Mouse (Mus musculus): ENCODE results near the gene Fam181b.
A peak's percentile ranks its signal among the peaks of the same experiment; 100 is the strongest.

Fam181b gene

DNA sequence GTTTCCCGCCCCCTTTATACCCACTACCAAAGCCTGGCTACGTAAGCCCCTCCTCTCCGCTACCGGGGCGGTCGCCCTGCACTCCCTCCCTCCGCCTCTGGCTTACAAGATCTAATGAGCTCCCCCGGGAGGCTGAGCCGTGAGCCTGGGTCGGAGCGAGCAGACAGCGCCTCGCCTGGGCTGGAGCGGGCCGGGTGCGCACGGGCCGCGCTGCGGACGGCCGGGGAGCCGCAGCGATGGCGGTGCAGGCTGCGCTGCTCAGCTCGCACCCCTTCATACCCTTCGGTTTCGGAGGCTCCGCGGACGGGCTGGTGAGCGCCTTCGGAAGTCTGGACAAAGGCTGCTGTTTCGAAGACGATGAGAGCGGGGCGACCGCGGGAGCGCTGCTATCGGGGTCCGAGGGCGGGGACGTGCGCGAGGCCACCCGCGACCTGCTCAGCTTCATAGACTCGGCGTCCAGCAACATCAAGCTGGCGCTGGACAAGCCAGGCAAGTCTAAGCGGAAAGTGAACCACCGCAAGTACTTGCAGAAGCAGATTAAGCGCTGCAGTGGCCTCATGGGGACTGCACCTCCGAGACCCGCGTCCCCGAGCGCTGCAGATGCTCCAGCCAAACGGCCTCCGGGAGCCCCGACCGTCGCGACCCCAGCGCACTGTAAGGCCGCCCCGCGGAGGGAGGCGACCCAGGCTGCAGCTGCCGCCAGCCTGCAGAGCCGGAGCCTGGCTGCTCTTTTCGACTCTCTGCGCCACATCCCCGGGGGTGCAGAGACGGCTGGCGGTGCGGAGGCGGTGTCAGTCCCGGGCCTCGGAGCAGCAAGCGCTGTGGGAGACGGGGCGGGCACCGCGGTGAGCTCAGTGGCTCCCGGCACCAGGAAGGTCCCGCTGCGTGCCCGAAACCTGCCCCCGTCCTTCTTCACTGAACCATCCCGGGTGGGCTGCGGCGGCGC, at the start of gene Fam181b:
Gene Fam181b, plus strand, starts transcription at position 81 of the 946 bp plus-strand sequence.
- DNase-seq = peak; percentile 29 to 37

DNA sequence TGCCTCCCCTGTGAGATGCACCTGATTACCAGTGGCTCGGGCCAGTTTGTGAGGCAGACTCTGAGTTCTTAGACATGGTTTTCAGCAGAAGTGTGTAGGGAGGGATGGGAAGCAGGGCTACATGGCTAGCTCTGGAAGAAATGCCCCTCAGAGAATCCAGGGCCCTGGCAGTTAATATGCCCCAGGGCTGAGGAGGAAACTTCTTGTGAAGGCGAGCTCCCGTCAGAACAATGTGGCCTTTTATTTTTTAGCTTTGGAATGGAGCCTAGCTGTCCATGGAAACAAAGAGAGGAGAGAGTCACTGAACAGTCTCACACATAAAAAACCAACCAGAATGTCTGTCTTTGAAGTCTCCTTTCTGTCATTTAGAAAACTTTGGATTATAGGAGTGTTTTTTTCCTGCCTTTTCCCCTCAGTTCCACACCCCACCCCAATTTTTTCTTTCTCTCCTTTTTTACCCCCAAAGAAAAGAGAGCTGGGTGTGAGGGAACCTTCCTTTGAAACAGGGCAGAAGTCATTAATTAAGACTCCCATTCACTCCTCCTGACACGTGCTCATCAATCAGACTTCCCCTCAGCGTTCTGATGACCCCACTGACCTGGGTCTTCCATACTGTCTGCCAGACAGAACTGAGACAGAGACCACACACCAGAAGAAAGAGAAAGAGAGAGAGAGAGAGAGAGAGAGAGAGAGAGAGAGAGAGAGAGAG, 41.7 kb upstream of the Fam181b start:
- DNase-seq = no peak

DNA sequence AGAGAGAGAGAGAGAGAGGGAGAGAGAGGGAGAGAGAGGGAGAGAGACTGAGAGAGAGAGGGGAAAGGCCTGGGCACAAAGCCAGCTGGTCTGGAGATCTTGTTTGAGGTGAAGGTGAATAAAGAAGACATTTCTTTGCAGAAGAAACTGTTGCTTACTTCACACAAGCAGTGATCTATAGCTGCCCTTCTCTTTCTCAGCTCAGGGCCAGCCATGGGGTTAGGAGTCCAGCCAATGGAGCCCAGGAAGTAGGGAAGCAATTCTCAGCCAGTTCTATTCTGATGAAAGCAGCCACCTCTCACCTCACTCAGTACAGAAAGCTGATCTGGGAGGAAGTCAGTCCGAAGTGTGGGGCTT, 41.2 kb upstream of the Fam181b start:
- no peak for DNase-seq

DNA sequence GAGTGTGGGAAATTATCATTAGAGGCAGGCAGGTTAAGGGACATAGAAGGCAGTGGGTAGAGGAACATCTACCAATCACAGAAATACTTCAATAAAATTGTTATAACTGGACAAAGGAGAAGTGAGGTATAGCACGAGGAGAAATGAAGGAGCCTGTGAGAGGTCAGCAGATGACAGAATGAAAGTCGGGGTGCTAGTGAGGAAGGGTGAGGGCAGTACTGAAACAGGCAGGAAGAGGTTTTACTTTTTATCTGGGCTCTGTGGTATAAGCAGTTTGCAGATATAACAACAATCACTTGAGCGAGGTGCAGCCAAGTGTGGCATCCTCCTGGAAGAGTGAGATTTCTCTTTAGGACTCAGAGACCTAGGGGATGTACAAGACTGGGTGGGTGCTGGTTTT, 40.1 kb upstream of the Fam181b start:
- no peak for DNase-seq

DNA sequence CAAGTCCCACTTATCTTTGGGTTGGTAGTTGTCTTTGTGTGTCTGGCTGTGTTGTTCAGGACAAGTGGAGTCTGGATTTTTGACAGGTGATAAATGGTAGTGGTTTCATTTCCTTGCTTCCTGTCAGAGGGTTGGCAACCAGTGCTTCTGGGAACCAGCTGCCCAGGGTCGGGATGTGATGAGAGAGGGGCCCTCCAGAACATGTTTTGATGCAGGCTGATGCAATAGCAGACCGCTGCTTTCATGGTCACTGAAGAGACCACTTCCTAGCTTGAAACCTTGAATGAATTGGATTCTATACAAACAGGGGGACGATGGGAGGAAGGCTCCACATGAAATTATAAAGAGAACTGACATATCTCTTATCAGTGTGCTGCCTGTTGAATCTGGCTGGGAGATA, 35.3 kb upstream of the Fam181b start:
- no peak for DNase-seq

DNA sequence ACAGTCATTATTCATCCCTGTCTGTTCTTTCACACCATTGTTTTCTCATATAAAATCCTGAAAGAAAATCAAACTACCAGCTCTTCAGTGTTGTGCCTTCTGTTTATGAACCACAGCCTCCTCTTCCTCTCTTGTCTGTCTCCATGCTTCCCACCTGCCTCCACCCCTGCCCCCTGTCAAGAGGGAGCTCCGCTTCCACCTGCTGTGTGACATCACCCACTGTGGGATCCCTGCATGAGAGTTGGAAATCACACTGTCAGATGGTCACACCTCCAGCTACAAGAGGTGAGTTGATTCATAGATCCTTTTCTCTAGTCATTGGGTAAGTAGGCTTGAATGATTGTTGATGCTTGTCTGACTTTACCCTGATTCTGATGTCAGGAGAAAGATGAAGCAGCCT, 34.9 kb upstream of the Fam181b start:
- no peak for DNase-seq

DNA sequence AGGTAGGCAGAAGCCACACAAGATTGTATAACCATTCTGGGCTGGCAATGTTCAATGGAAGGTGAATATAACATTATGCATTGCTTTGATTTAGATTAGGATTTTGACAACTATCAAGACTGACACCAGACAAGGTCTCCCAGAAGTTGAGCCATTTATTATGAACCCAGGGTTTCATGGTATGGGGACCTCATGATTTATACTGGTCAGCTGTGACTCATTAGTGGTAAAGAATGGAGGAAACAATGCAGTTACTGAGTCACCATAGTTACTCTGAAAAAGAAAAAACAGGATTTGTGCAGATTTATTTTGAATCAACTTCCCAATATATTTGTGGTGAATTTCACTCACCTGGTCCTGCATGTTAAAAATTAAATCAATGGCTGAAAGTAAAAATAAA, 18.8 kb upstream of the Fam181b start:
- no peak for DNase-seq

DNA sequence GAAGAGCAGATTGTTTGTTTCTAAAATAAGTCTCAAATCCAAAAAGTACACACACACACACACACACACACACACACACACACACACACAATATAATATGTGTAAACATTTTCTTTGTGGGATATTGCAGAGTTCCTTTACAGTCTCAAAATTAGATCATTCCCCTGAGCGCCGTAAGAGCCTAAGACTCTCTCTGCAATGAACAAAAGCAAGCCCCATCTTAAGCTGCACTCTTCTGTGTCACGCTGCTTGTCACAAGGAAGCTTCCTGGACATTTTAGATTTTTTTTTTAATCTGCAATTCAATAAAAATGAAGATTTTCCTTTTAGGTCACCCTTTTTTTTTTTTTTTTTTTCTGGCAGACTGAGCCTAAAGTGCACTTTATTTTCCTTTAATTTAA, 17.9 kb upstream of the Fam181b start:
- DNase-seq = no peak

DNA sequence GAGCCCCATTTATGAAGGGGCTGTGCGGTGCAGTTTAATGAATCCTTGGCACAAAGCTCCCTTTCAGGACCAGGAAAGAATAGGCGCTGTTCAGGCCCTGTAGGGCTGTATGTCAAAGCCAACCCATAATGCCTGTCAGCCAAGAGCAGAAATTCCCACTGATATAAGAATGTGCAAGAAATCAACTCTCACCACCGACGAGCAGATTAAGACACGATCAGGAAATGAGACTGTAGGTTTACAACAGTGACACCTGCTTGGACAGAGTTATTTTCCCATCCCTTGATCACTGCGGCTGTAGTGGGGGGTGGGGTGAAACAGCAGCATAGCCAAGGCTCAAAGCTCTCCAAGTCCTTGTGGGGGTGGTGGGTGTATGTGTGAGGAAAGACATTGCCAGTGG, 17.5 kb upstream of the Fam181b start:
- DNase-seq = no peak

DNA sequence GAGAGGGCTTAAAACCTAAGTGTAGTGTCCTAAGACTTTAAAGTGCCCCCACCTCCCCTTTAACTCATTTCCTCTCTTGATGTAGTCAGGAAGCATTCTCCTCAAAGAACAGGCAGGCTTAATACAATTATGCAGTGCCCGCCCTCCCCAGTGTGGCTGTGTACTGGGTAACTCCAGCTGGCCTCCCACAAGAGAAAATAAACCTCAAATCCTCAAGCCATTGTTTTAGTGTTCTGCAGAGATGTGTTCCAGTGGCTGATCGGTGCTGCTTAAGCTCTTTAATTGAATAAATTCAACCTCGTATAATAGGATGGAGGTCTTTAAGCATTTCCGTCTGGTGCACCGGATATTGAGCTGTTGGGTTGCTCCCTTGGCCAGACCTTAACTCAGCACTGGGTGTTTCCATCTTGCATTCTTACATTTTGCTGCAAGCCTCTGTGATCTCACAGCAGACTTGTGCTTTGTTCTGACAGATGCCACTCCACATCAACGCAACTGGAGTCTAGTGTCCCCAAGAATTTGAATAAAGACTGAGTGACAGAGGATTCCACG, 12.1 kb upstream of the Fam181b start:
- DNase-seq = no peak

DNA sequence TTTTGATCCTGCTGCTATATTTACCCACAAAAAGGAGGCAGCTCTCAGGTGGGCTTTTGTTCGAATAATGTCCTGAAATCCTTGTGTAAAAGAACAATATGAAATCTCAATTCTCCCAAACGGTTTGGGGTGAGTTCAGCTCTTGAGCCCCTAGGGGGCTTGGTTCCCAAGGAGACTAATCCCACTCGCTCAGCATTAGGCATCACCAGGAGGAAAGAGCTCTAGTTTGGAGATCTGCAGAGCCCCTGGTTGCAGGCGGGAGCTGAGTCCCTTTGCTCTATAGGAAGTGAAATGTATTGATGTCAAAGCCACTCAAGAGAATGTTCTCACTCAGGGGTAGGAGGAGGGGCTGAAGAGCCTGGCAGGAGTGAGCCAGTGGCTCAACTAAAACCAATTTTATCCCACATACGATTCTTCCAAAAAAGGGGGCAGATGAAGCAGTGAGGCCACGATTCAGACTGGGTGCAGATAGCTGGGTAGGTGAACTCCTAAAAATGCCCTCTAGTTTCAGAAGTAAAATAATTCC, 3.2 kb upstream of the Fam181b start:
- DNase-seq = no peak

DNA sequence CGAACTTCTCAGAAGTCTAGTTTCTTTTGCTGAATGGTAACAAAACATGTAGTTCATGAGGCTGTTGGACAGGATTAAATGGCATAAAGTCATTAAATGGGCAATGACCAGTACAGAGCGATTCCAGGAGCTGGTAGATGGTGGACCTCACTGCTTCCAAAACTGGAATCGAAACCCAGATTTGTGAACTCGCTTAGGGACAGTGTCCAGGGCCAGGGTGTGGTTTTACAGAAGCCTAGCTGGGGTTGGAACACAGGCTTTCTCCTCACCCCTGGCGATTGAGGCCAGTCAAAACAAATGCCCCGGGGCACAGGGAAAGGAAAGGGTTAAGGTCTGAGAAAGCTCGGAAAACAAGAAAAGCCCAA, 263 bp upstream of the Fam181b start:
- DNase-seq = no peak

DNA sequence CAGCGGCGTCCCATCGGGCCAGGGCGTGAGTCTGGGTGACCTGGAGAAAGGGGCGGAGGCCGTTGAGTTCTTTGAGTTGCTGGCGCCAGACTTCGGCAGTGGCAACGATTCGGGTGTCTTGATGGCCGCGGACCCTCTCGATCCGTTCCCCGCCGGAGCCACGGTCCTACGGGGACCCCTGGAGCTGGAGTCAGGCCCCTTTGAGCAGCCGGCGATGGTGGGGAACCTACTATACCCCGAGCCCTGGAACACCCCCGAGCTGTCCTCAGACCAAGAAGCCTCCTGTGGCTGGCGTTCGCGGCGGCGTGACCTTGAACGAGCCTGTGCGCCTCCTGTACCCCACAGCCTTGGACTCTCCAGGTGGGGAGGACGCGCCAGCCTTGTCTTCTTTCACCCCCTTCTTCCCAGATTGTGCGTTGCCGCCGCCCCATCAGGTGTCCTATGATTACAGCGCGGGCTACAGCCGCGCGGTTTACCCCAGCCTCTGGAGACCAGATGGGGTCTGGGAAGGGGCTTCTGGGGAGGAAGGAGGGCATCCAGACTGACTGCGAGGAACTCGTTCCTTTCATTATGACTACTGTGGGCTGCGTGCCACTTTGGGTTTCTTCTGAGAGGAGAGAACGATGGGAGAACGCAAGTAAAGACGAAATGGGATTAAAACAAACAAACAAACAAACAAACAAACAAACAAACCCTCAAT, 1.2 kb downstream of the Fam181b start:
- DNase-seq = no peak

DNA sequence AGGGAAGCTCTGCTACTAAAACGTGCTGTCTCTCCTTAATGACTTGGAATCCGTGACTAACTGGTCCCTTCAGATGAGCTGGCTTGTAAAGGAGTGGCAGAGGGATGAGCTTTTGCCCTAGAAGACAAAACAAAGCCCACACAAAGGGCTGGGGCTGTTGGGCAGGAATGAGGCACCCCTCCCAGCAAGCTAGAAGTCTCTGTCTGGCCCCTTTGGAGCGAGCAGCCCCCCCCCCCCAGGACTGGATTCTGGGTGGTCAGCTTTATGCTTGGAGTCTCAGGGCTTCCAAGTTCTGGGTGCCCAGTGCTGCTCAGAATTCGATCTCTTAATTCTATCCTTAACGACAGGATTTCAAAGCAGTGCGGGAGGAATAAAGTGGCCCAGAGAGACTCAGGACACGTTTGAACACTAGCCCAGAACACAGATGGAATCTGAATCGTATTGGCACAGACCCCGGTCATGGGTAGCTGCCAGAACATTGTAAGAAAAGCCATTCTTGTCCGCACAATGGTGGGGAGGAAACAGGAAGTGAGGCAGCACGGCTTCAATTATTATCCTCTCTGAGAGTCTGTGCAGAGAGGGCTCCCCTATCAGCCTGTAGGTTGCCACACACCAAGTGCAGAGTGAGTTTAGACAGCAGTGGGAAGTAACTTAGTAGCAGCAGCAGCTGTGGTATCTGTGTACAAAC, 13.8 kb downstream of the Fam181b start:
- DNase-seq = peak; percentile 63 to 71

DNA sequence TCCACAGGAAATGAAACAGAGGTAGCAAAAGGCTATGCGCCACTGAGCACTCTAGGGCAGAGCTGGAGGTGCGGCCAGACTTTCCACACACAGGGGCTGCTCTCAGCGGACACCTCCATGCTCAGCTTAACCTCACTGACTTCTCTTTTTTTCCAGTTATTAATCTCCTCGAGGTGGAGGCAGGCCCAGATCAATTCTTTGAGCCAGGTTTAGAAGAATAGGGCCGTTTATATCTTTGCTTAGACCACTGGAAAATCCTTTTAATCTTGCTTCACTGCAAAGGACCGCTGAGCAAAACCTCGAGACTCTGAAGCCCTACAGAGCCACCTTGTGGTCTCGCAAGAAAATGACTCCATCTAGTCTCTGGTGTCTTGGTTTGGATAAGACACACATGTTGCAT, 15.8 kb downstream of the Fam181b start:
- no peak for DNase-seq

DNA sequence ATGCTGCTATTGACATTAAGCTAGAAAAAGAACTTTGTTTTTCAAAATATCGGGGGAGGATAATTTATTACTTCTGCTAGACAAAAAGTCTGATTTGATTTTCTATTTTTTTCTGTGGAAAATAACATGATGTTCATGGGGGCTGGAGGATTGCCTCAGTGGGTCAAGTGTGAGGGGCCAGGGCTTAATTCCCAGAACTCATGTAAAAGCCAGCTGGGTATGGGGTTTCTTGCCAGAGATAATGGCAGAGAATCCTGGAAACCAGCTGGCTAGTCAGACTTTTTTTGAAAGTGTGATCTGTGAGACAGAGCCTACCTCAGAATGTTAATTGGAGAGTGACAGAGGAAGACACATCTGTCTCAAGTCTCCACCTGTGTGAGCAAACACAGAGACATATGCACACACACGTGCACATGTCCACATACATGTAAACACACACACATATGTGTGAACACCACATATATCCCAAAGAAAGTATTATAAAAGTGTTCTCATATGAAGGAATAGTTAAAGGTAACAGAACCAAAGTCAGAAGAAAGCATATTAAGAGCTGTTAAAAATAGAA, 25.2 kb downstream of the Fam181b start:
- no peak for DNase-seq

DNA sequence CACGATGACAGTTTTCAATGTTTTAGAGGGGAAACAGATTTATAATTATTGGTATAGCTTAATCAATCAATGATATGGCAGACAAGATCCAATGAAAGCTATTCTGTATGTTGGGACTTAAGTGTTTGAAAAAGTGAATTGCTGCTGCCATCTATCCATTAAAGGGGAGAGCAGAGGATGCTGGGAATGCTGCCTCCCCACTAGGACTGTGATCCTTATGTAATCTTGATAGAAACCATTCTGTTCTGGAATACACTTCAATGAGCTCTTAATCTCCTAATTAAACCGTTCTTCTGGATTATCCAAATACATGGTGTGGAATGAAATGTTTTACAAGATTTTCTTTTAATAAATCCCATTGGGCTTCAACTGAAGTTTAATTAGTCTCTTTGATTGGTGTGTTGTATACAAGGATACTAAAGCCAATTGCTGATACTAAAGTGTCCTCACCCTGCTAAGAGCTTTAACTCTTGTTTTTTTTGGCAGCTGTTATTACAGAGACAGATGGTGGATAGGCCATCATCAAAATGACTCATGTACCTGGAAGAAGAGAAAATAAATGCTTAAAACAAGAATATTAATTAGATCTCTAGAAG, 30.8 kb downstream of the Fam181b start:
- no peak for DNase-seq

DNA sequence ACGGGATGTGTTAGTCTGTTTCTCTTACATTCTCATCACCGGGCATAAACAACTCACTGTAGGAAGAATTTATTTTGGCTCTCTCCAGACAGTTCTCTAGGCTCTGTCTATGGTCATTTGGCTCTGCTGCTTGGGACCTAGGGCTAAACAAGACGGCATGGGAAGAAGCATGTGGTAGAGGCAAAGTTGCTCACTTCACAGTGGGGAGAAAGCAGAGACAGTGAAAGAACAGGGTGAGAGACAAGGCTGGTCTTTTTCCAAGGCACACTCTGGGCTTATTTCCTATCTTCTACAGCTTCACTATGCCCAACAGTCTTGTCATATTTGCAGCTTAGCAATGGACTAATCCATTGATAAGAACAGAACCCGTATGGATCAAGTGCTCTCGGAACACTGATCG, 31.4 kb downstream of the Fam181b start:
- no peak for DNase-seq

DNA sequence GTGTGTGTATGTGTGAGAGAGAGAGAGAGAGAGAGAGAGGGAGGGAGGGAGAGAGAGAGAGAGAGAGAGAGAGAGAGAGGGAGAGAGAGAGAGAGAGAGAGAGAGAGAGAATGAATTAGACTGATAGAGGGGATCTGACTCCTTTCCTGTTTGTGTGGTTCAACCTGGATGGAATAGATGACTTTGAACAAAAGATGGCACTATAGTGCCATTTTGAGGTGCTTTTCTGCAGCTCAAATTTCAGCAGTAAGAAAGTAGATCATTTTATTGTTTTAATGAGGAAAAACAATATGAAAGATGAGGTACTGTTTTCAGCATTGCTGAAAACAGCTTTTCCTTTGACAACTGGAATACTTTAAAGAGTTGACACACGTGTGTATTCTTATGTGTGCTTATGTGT, 37.9 kb downstream of the Fam181b start:
- DNase-seq = no peak

DNA sequence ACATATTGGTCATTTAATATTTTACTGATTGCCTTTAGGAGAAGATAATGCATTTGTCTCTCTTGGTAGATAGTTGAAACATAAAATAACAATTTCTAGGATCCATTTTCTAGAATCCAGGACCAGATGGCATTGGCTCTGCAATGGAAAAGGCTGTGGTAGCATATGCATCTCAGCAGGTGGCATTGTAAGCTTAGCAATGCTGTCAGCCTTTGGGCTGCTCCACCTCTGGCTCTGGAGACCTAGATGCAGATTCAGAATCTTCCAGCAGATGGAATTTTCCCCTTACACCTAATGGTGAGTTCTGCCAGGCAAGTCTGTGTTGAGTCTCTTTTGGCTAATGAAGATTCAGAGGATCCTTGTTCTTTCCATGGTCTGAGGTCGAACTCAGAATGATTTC, 44.3 kb downstream of the Fam181b start:
- DNase-seq = no peak

Measured in lung, adult 18-20 months (tissue).